Mouse (Mus musculus): ENCODE results near the gene Tmem161b.
A peak's percentile ranks its signal among the peaks of the same experiment; 100 is the strongest.
"Not testable (repeated sequence)": the region's sequence is repeated elsewhere in the genome, so short reads cannot be mapped to it uniquely, and the experiment has no call there.

The Tmem161b gene

GRCm38 (mm10) chr13:84221820-84222681 lies at the start of gene Tmem161b:
Gene Tmem161b (plus strand): TSS chr13:84222296.
- peak; percentile 89 to 94 for DNase-seq

- not testable (repeated sequence) for DNase-seq
Measured at GRCm38 (mm10) chr13:84185835-84186234, 36.3 kb upstream of the Tmem161b start.

GRCm38 (mm10) chr13:84192723-84193122 lies 29.4 kb upstream of the Tmem161b start:
- no peak for DNase-seq

- no peak for DNase-seq
Measured at GRCm38 (mm10) chr13:84222682-84222992, 541 bp downstream of the Tmem161b start.

GRCm38 (mm10) chr13:84223018-84223417 lies 922 bp downstream of the Tmem161b start:
- no peak for DNase-seq

GRCm38 (mm10) chr13:84234019-84234418 lies 11.9 kb downstream of the Tmem161b start:
- no peak for DNase-seq

- DNase-seq: peak in 1 of 2 experiments; percentile 4
Measured at GRCm38 (mm10) chr13:84236768-84237167, 14.7 kb downstream of the Tmem161b start.

- DNase-seq: no peak
Measured at GRCm38 (mm10) chr13:84238184-84238583, 16.1 kb downstream of the Tmem161b start.

- no peak for DNase-seq
Measured at GRCm38 (mm10) chr13:84248065-84248464, 26.0 kb downstream of the Tmem161b start.

- no peak for DNase-seq
Measured at GRCm38 (mm10) chr13:84251295-84251694, 29.2 kb downstream of the Tmem161b start.

GRCm38 (mm10) chr13:84255047-84255446 lies 33.0 kb downstream of the Tmem161b start:
- no peak for DNase-seq

- DNase-seq: not testable (repeated sequence)
Measured at GRCm38 (mm10) chr13:84264418-84264817, 42.3 kb downstream of the Tmem161b start.

GRCm38 (mm10) chr13:84276246-84276645 lies 54.1 kb downstream of the Tmem161b start:
- DNase-seq: no peak

GRCm38 (mm10) chr13:84280352-84280751 lies 58.3 kb downstream of the Tmem161b start:
- no peak for DNase-seq

GRCm38 (mm10) chr13:84282966-84283365 lies 60.9 kb downstream of the Tmem161b start:
- DNase-seq: no peak

GRCm38 (mm10) chr13:84284764-84285558 lies 62.9 kb downstream of the Tmem161b start:
- DNase-seq: no peak

- no peak for DNase-seq
Measured at GRCm38 (mm10) chr13:84285559-84285945, 63.5 kb downstream of the Tmem161b start.

GRCm38 (mm10) chr13:84299445-84300053 lies 77.5 kb downstream of the Tmem161b start:
- no peak for DNase-seq

- DNase-seq: no peak
Measured at GRCm38 (mm10) chr13:84343272-84343671, 121.2 kb downstream of the Tmem161b start.

GRCm38 (mm10) chr13:84343691-84344495 lies 121.8 kb downstream of the Tmem161b start:
- peak in 1 of 2 experiments; percentile 3 for DNase-seq

GRCm38 (mm10) chr13:84344711-84345110 lies 122.6 kb downstream of the Tmem161b start:
- no peak for DNase-seq

GRCm38 (mm10) chr13:84345114-84345513 lies 123.0 kb downstream of the Tmem161b start:
- peak; percentile 11 to 17 for DNase-seq
